Mouse (Mus musculus) embryonic stem cell, embryonic (primary cell): ENCODE measurements around the gene Tmem156.

ENCODE experiments used
- CTCF ChIA-PET, 4 experiments: fragments of 300-600 bp in 2 of 4; fragments of 350-600 bp in 2 of 4; sonication (Branson Sonifier 250); formaldehyde crosslinking; loops; one replicate each; lab custom pipeline; 2022; ENCODE audit warnings: inconsistent platforms in 2 of 4; lab: Charles Lee
- POLR2A ChIA-PET, 4 experiments: fragments of 300-600 bp in 2 of 4; fragments of 350-600 bp in 2 of 4; sonication (Branson Sonifier 250); formaldehyde crosslinking; loops; one replicate each; lab custom pipeline; 2022; ENCODE audit warnings: antibody characterized with exemption in 4 of 4, inconsistent platforms in 1 of 4; lab: Charles Lee

The Tmem156 gene

DNA sequence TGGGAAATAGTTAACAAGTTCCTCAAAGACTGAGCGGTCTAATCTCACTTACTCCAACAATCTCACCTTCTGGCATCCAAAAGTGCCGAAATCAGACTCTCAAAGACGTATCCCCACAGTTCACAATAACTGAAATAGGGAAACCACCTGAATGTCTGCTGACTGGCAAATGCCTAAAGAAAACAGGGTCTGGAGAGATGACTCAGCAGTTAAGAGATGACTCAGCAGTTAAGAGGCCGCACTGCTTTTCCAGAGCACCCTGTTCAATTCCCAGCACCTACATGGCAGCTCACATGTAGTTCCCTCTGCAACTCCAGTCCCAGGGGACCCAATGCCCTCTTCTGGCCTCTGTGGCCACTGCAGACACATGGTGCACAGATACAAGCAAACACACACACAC, 13.9 kb downstream of the Tmem156 start:
- ChIA-PET CTCF (interaction anchor here in 2 of 4 experiments (0.7 to 1.5 kb wide), 4 partner anchors 23 to 80 kb away, joined by 3 to 8 read pairs (median 6); no protein-coding TSS in a partner anchor), POLR2A (interaction anchor here in 2 of 4 experiments (0.6 to 2.5 kb wide), 5 partner anchors 9 to 223 kb away, joined by 3 to 15 read pairs (median 3); partner anchors contain the start of gene Klhl5 (in 1 of the 2))

GRCm38 (mm10) chr5:65076748-65077147, 15.2 kb downstream of the Tmem156 start:
- POLR2A ChIA-PET = interaction anchor here in 2 of 4 experiments (0.9 to 2.6 kb wide), 14 partner anchors 10 to 224 kb away, joined by 3 to 10 read pairs (median 5); partner anchors contain the start of gene Klhl5 (in 2 of the 2)
- CTCF ChIA-PET = interaction anchor here in 3 of 4 experiments (0.8 to 1.4 kb wide), 6 partner anchors 11 to 123 kb away, joined by 3 to 4 read pairs (median 3); partner anchors contain the start of gene Wdr19 (in 1 of the 3)

GRCm38 (mm10) chr5:65076087-65076486, 15.8 kb downstream of the Tmem156 start:
- ChIA-PET POLR2A (interaction anchor here in 2 of 4 experiments (0.8 to 2.6 kb wide), 14 partner anchors 9 to 81 kb away, joined by 3 to 10 read pairs (median 5); partner anchors contain the start of gene Klhl5 (in 2 of the 2)), CTCF (interaction anchor here (0.7 to 1.4 kb wide), 9 partner anchors 10 to 675 kb away, joined by 3 to 4 read pairs (median 3); partner anchors contain the start of gene Wdr19 (in 1 of the 4))

- POLR2A ChIA-PET = interaction anchor here in 2 of 4 experiments (0.6 to 2.6 kb wide), 5 partner anchors 16 to 179 kb away, joined by 3 to 10 read pairs (median 3); partner anchors contain the start of gene Klhl5 (in 2 of the 2)
- CTCF ChIA-PET = interaction anchor here (0.5 to 0.7 kb wide), 5 partner anchors 17 to 176 kb away, joined by 3 to 17 read pairs (median 3); no protein-coding TSS in a partner anchor
Measured at GRCm38 (mm10) chr5:65074693-65075092, 17.2 kb downstream of the Tmem156 start.

- ChIA-PET CTCF (no interaction called here), POLR2A (interaction anchor here in 1 of 4 experiments (2.4 kb wide), 1 partner anchor 11 kb away, joined by 7 read pairs; no protein-coding TSS in a partner anchor)
Measured at GRCm38 (mm10) chr5:65073247-65073646, 18.7 kb downstream of the Tmem156 start.

DNA sequence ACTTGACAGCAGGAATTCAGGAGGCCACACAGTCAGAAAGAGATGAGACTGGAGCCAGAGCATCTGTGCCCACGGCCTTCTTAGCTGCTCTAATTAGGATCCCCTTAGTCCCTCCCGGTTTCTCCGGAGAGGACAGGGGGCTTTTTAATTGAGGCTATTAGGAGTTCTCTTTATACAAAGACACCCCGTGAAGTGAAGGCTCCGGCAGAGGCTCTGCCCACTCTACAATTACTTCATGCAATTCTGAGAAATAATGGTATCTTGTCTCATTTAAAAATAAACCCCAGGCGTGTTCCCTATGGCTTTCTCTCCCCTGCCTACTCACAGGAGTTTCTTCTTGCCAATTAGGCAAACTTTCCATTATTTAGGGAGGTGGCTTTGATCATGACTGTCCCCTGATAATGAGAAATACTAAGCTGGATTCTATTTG, 20.2 kb downstream of the Tmem156 start:
- ChIA-PET CTCF (interaction anchor here in 3 of 4 experiments (0.5 to 1.4 kb wide), 3 partner anchors 46 to 85 kb away, joined by 3 to 10 read pairs (median 3); no protein-coding TSS in a partner anchor), POLR2A (interaction anchor here in 2 of 4 experiments (1.1 to 2.7 kb wide), 4 partner anchors 10 to 36 kb away, joined by 3 to 15 read pairs (median 6); partner anchors contain the start of gene Klhl5 (in 1 of the 2))

DNA sequence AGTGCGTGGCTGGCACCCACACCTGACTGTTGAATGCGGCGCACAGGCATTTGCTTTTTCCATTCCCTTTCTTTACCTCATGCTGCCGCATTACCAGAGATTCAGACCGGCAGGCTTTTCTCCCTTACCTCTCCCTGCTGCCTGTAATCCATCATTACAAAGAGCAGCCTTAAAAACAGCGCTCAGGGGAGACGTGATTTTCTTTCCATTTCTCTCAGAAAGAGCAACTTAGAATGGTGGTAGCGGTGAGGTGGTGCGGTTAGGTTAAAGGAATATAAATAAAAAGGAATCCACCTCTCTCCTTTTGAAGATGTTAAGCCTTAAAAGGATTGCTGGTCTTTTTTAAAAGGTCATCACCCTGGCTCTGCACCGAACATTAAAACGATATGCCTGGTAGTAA, 22.1 kb downstream of the Tmem156 start:
- POLR2A ChIA-PET = interaction anchor here in 2 of 4 experiments (0.9 to 3.8 kb wide), 8 partner anchors 8 to 50 kb away, joined by 3 to 26 read pairs (median 3); partner anchors contain the start of gene Klhl5 (in 1 of the 2)
- CTCF ChIA-PET = no interaction called here

GRCm38 (mm10) chr5:65068166-65068565, 23.8 kb downstream of the Tmem156 start:
- CTCF ChIA-PET = no interaction called here
- POLR2A ChIA-PET = interaction anchor here in 3 of 4 experiments (0.9 to 3.8 kb wide), 5 partner anchors 9 to 42 kb away, joined by 3 to 26 read pairs (median 5); partner anchors contain the start of gene Klhl5 (in 1 of the 3)

DNA sequence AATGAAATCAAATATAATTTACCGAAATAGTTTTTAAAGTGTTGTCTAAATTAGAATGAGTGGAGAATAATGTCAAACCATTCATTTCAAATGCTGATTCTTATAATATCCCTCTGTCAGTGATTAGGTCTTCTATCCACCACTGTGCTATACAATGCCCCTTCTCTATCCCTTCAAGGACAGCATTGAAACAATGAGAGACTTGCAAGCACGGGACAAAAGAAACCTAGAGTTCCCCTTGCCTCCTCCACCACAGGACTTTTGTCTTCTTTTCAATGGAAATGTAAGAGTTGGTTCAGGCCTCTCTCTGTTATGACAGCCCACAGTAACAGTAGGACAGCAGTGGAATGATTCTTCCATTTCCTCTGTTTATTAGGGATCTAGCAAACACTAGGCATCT, 28.7 kb downstream of the Tmem156 start:
- ChIA-PET POLR2A (interaction anchor here in 1 of 4 experiments (2.0 kb wide), 2 partner anchors 12 to 124 kb away, joined by 4 read pairs; no protein-coding TSS in a partner anchor), CTCF (no interaction called here)

DNA sequence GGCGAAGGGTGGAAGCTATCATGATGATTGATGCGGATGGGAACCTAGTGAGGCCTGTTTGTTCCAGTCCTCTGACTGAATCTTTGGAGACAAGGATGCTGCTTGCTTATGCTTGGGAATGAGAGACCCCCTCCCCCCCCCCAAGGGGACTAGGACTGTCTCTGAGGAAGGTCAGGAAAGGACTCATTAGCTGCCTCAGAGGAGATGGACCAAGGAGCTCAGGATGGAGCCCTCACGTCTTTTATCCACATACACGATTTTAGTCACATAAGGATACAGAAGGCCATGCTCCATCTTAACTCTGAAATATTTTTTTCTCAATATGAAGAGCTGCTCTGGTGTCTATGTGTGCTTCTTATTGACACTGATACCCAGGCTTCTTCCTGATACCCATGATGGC, 29.7 kb downstream of the Tmem156 start:
- POLR2A ChIA-PET = interaction anchor here in 1 of 4 experiments (0.5 to 2.3 kb wide), 7 partner anchors 8 to 298 kb away, joined by 3 to 9 read pairs (median 4); no protein-coding TSS in a partner anchor
- CTCF ChIA-PET = interaction anchor here in 1 of 4 experiments (0.6 kb wide), 1 partner anchor 45 kb away, joined by 6 read pairs; the partner anchor contains the start of gene Klhl5

GRCm38 (mm10) chr5:65059806-65060205, 32.1 kb downstream of the Tmem156 start:
- CTCF ChIA-PET = interaction anchor here in 1 of 4 experiments (0.5 kb wide), 1 partner anchor 1140 kb away, joined by 3 read pairs; no protein-coding TSS in a partner anchor
- POLR2A ChIA-PET = interaction anchor here in 3 of 4 experiments (0.6 to 4.1 kb wide), 22 partner anchors 9 to 240 kb away, joined by 3 to 26 read pairs (median 5); partner anchors contain the start of genes Klhl5 (in 1 of the 3) and Wdr19 (in 1 of the 3)

DNA sequence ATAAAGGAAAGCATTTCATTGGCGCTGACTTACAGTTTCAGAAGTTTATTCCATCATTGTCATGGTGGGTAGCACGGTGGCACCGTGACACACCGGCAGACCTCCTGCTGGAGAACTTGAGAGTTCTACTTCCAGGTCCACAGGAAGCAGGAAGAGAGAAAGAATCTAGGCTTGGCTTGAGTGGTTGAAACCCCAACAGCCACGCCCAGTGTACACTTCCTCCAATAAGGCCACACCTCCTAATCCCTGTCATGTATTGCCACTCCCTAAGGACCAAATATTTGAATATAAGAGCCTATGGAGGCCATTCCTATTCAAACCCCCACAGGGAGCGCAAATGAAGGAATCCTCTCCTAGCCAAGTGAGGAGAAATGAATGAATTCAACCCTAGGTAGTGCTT, 34.3 kb downstream of the Tmem156 start:
- POLR2A ChIA-PET = interaction anchor here in 2 of 4 experiments (0.8 to 4.1 kb wide), 12 partner anchors 10 to 120 kb away, joined by 3 to 26 read pairs (median 4); partner anchors contain the start of gene Klhl5 (in 2 of the 2)
- CTCF ChIA-PET = interaction anchor here in 2 of 4 experiments (0.6 to 1.1 kb wide), 2 partner anchors 17 to 21 kb away, joined by 3 read pairs; no protein-coding TSS in a partner anchor

- ChIA-PET POLR2A (interaction anchor here in 1 of 4 experiments (0.6 to 1.6 kb wide), 6 partner anchors 8 to 320 kb away, joined by 3 to 4 read pairs (median 4); no protein-coding TSS in a partner anchor), CTCF (interaction anchor here in 2 of 4 experiments (0.5 to 1.0 kb wide), 2 partner anchors 168 to 355 kb away, joined by 3 to 6 read pairs; no protein-coding TSS in a partner anchor)
Measured at GRCm38 (mm10) chr5:65051513-65051912, 40.4 kb downstream of the Tmem156 start.

DNA sequence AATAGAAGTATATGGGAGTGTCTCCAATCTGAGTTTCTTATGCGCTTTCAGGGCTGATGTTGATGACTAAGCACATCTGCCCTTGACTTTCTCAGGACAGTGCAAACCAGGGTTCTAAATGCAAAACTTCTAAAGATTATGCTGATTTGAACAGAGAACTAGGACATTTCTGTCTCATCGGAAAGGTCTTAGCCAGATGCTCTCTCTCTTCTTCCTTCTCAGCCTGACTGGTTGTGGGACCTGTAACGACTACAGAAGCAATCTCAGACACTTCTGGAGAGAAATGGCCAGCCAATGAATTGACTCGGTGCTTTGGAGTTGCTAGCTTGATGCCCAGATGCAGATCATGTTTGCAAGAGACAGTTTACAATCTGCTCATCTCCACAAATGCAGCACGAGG, 42.1 kb downstream of the Tmem156 start:
- CTCF ChIA-PET = no interaction called here
- POLR2A ChIA-PET = interaction anchor here in 2 of 4 experiments (0.6 kb wide), 2 partner anchors 57 to 674 kb away, joined by 3 read pairs; partner anchors contain the start of gene Klhl5 (in 1 of the 2)

DNA sequence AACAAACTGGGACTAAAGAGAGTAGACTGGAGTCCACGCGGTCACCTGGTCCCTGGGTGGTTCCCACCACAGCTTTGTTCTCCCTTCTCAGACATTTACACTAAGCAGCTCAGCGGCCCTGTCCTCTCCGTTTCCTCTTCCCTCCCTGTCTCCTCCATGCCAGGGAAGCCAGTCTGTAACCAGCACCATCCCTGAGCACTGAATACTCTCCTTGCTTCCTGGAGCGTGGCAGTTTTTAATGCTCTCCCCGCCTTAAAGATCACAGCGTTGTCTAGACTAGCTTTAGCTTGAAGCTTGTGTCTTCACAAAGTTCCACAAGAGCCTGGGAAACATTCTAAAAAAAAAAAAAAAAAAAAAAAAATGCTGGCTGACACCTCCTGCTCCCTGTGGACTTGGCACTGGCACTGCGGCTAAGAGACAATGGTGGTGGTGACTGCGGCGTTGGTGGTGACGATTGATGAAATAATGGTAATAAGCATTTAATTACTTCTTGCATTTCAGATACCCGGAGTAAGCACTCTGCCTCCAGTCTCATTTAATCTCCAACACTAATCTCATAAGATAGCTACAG, 44.6 kb downstream of the Tmem156 start:
- CTCF ChIA-PET = interaction anchor here in 2 of 4 experiments (0.6 to 0.8 kb wide), 3 partner anchors 28 to 109 kb away, joined by 3 to 4 read pairs (median 3); no protein-coding TSS in a partner anchor
- POLR2A ChIA-PET = interaction anchor here in 3 of 4 experiments (0.6 to 1.6 kb wide), 19 partner anchors 8 to 466 kb away, joined by 3 to 10 read pairs (median 3); partner anchors contain the start of gene Klhl5 (in 1 of the 3)

DNA sequence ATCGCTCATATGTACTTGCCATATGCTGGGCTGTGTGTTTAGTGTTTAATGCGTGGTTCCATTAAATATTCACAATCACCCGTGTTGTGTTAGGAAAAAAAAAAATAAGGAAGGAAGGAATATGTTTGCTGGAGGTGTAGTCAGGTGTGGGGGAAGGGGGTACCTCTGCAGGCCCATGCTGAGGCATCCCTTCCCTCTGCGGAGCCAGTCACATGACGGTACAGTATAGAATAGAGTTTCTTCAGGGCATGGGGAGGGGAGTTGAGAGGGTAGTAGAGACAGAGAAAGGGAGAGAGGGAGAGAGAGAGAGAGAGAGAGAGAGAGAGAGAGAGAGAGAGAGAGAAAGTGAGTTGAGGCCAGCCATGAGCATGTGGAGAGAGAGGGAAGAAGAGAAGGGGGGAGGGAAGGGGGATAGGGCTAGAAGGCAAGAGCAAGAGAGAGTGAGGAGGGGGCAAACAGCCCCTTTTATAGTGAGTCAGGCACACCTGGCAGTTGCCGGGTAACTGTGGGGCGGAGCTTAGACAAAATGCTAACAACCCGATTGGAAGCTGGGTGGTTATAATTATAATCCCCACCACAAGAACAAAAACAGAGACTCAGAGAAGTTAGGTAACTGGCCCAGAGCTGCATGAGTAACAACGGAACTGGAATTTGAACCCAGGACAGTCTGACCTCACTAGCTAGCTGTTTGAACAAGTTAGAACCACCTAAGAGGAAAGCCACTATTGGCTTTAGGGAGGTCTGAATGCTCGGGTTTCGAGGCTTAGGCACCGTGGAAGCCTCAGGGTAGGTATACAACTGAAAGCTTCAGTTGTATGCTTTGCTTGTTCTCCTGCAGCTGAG, 45.3 kb downstream of the Tmem156 start:
- CTCF ChIA-PET = interaction anchor here in 2 of 4 experiments (0.7 to 0.8 kb wide), 2 partner anchors 110 kb away, joined by 3 to 4 read pairs; no protein-coding TSS in a partner anchor

More for the DNA sequence above, 45.3 kb downstream of the Tmem156 start:
- POLR2A ChIA-PET = interaction anchor here in 3 of 4 experiments (0.6 to 1.6 kb wide), 18 partner anchors 9 to 465 kb away, joined by 3 to 10 read pairs (median 4); partner anchors contain the start of gene Klhl5 (in 1 of the 3)
